Mouse (Mus musculus): ENCODE data around the gene Chmp6. TPM values are rescaled to one million over a fixed set of nuclear protein-coding genes. Genes with fewer than 3 reads are reported as not detected.

The Chmp6 gene
- polyA plus RNA-seq (2012; ENCODE audit: insufficient read depth, insufficient read length, missing spikeins): 18.2 and 22.0 TPM in 2 replicates

GRCm38 (mm10) chr11:119913291-119913934, at the start of gene Chmp6:
Chmp6 (plus strand) TSS chr11:119913441.
- Histone ChIP-seq H3K27ac (replicated peaks; ENCODE audit: low read depth, low read length) (peak within 1 kb of the TSS; percentile 56), H3K4me1 (ENCODE audit: control insufficient read depth, insufficient read depth, insufficient read length, low read length) (peaks cover 24% of the 10 kb centered on the region), H3K4me3 (ENCODE audit: insufficient read depth, low read depth, low read length) (peak within 1 kb of the TSS; percentile 75)

- no peaks in the 10 kb centered on the region; the same call in 1 of the 2 replicates for H3K4me1 ChIP-seq (ENCODE audit: control insufficient read depth, insufficient read depth, insufficient read length, low read length)
- H3K4me3 ChIP-seq (ENCODE audit: insufficient read depth, low read depth, low read length): no peak overlapping the region
- H3K27ac ChIP-seq (replicated peaks; ENCODE audit: low read depth, low read length): no peak overlapping the region
Observed at GRCm38 (mm10) chr11:119866837-119867236, 46.4 kb upstream of the Chmp6 start.

GRCm38 (mm10) chr11:119868138-119868537, 45.1 kb upstream of the Chmp6 start:
- H3K4me3 ChIP-seq (ENCODE audit: insufficient read depth, low read depth, low read length): no peak overlapping the region
- no peaks in the 10 kb centered on the region; the same call in 1 of the 2 replicates for H3K4me1 ChIP-seq (ENCODE audit: control insufficient read depth, insufficient read depth, insufficient read length, low read length)
- H3K27ac ChIP-seq (replicated peaks; ENCODE audit: low read depth, low read length): no peak overlapping the region

- Histone ChIP-seq H3K4me1 (ENCODE audit: control insufficient read depth, insufficient read depth, insufficient read length, low read length) (no peaks in the 10 kb centered on the region), H3K4me3 (ENCODE audit: insufficient read depth, low read depth, low read length) (no peak overlapping the region), H3K27ac (replicated peaks; ENCODE audit: low read depth, low read length) (no peak overlapping the region)
Observed at GRCm38 (mm10) chr11:119868556-119868955, 44.7 kb upstream of the Chmp6 start.

GRCm38 (mm10) chr11:119871141-119871540, 42.1 kb upstream of the Chmp6 start:
- Histone ChIP-seq H3K4me3 (ENCODE audit: insufficient read depth, low read depth, low read length) (no peak overlapping the region), H3K27ac (replicated peaks; ENCODE audit: low read depth, low read length) (no peak overlapping the region), H3K4me1 (ENCODE audit: control insufficient read depth, insufficient read depth, insufficient read length, low read length) (no peaks in the 10 kb centered on the region)

GRCm38 (mm10) chr11:119873643-119874042, 39.6 kb upstream of the Chmp6 start:
- Histone ChIP-seq H3K4me3 (ENCODE audit: insufficient read depth, low read depth, low read length) (no peak overlapping the region), H3K27ac (replicated peaks; ENCODE audit: low read depth, low read length) (no peak overlapping the region), H3K4me1 (ENCODE audit: control insufficient read depth, insufficient read depth, insufficient read length, low read length) (no peaks in the 10 kb centered on the region)

- Histone ChIP-seq H3K4me3 (ENCODE audit: insufficient read depth, low read depth, low read length) (no peak overlapping the region), H3K27ac (replicated peaks; ENCODE audit: low read depth, low read length) (no peak overlapping the region), H3K4me1 (ENCODE audit: control insufficient read depth, insufficient read depth, insufficient read length, low read length) (no peaks in the 10 kb centered on the region)
Observed at GRCm38 (mm10) chr11:119874841-119875240, 38.4 kb upstream of the Chmp6 start.

GRCm38 (mm10) chr11:119875685-119876084, 37.6 kb upstream of the Chmp6 start:
- no peak overlapping the region for H3K27ac ChIP-seq (replicated peaks; ENCODE audit: low read depth, low read length)
- no peak overlapping the region for H3K4me3 ChIP-seq (ENCODE audit: insufficient read depth, low read depth, low read length)
- no peaks in the 10 kb centered on the region for H3K4me1 ChIP-seq (ENCODE audit: control insufficient read depth, insufficient read depth, insufficient read length, low read length)

GRCm38 (mm10) chr11:119877124-119877523, 36.1 kb upstream of the Chmp6 start:
- Histone ChIP-seq H3K27ac (replicated peaks; ENCODE audit: low read depth, low read length) (no peak overlapping the region), H3K4me3 (ENCODE audit: insufficient read depth, low read depth, low read length) (no peak overlapping the region), H3K4me1 (ENCODE audit: control insufficient read depth, insufficient read depth, insufficient read length, low read length) (no peaks in the 10 kb centered on the region)

GRCm38 (mm10) chr11:119879573-119879972, 33.7 kb upstream of the Chmp6 start:
- Histone ChIP-seq H3K4me1 (ENCODE audit: control insufficient read depth, insufficient read depth, insufficient read length, low read length) (no peaks in the 10 kb centered on the region), H3K27ac (replicated peaks; ENCODE audit: low read depth, low read length) (no peak overlapping the region), H3K4me3 (ENCODE audit: insufficient read depth, low read depth, low read length) (no peak overlapping the region)

GRCm38 (mm10) chr11:119883646-119884045, 29.6 kb upstream of the Chmp6 start:
- Histone ChIP-seq H3K27ac (replicated peaks; ENCODE audit: low read depth, low read length) (no peak overlapping the region), H3K4me3 (ENCODE audit: insufficient read depth, low read depth, low read length) (no peak overlapping the region), H3K4me1 (ENCODE audit: control insufficient read depth, insufficient read depth, insufficient read length, low read length) (no peaks in the 10 kb centered on the region)

- H3K4me1 ChIP-seq (ENCODE audit: control insufficient read depth, insufficient read depth, insufficient read length, low read length): no peaks in the 10 kb centered on the region
- no peak overlapping the region for H3K27ac ChIP-seq (replicated peaks; ENCODE audit: low read depth, low read length)
- H3K4me3 ChIP-seq (ENCODE audit: insufficient read depth, low read depth, low read length): no peak overlapping the region
Observed at GRCm38 (mm10) chr11:119889966-119890365, 23.3 kb upstream of the Chmp6 start.

GRCm38 (mm10) chr11:119891601-119892215, 21.5 kb upstream of the Chmp6 start:
- no peaks in the 10 kb centered on the region for H3K4me1 ChIP-seq (ENCODE audit: control insufficient read depth, insufficient read depth, insufficient read length, low read length)
- H3K4me3 ChIP-seq (ENCODE audit: insufficient read depth, low read depth, low read length): no peak overlapping the region
- H3K27ac ChIP-seq (replicated peaks; ENCODE audit: low read depth, low read length): no peak overlapping the region

- Histone ChIP-seq H3K4me3 (ENCODE audit: insufficient read depth, low read depth, low read length) (no peak overlapping the region), H3K27ac (replicated peaks; ENCODE audit: low read depth, low read length) (no peak overlapping the region), H3K4me1 (ENCODE audit: control insufficient read depth, insufficient read depth, insufficient read length, low read length) (no peaks in the 10 kb centered on the region)
Observed at GRCm38 (mm10) chr11:119893667-119894236, 19.5 kb upstream of the Chmp6 start.

- no peak overlapping the region for H3K27ac ChIP-seq (replicated peaks; ENCODE audit: low read depth, low read length)
- H3K4me3 ChIP-seq (ENCODE audit: insufficient read depth, low read depth, low read length): no peak overlapping the region
- H3K4me1 ChIP-seq (ENCODE audit: control insufficient read depth, insufficient read depth, insufficient read length, low read length): no peaks in the 10 kb centered on the region
Observed at GRCm38 (mm10) chr11:119894634-119895033, 18.6 kb upstream of the Chmp6 start.

- Histone ChIP-seq H3K4me1 (ENCODE audit: control insufficient read depth, insufficient read depth, insufficient read length, low read length) (no peaks in the 10 kb centered on the region), H3K27ac (replicated peaks; ENCODE audit: low read depth, low read length) (no peak overlapping the region), H3K4me3 (ENCODE audit: insufficient read depth, low read depth, low read length) (no peak overlapping the region)
Observed at GRCm38 (mm10) chr11:119897041-119897440, 16.2 kb upstream of the Chmp6 start.
